Mouse (Mus musculus): Measurements from ENCODE around the gene Snx27. TPM values are rescaled to one million over a fixed set of nuclear protein-coding genes. Genes with fewer than 3 reads are reported as not detected.

Snx27 gene
- polyA plus RNA-seq, 1 experiment from 2014 or later = 67.5 TPM

- H3K4me2 ChIP-seq = peak overlapping the region; percentile 48
- H3K9me3 ChIP-seq = no peaks in the 10 kb centered on the region
- H3K27me3 ChIP-seq = peaks cover 6% of the 10 kb centered on the region; the same call in 1 of the 2 replicates
- 2% methylated on average over 20 of the region's 20 CpGs for WGBS
- H3K9ac ChIP-seq = 0 out of 2 replicates have a peak overlapping the region, but pooled peaks have one; percentile 12
- H3K27ac ChIP-seq = peak overlapping the region; percentile 92
- peaks cover 94% of the 10 kb centered on the region for H3K4me1 ChIP-seq
- peak; percentile 95 for ATAC-seq (ENCODE audit: low FRiP score)
- H3K36me3 ChIP-seq (replicated peaks) = peaks cover 55% of the 10 kb centered on the region
- peak overlapping the region; percentile 21 for H3K4me3 ChIP-seq (replicated peaks)
These were observed 98.6 kb downstream of the Snx27 start for GRCm38 (mm10) chr3:94483790-94484439.

DNA sequence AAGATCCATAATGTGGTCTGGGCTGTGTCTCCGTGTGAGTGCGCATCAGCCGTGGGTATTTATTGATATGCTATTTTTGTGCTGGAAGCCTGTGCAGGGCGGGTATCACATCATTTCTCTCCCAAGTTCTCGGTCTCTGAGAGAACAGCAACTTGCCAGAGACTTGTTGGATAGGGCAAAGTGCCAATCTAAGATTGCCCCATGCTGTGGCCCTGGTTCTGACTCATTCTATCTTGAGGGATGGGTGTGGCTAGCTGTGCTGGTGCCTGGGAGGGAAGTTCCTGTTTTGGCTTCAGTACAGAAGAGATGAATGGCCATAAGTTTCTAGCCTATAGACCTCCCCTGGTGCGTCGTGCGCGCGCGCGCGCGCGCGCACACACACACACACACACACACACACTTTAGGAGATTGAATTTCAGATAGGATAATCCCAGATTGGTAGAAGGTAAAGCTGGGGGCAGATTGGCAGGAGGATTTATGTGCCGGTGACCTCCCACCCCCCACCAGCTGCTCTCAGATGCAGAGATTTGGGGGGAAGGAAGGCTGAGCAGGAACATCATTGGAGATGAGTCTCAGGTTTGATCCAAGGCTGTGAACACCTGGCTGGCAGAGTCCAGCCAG lies 99.6 kb downstream of the Snx27 start:
- H3K4me3 ChIP-seq (replicated peaks) = no peak overlapping the region
- no peaks in the 10 kb centered on the region for H3K9me3 ChIP-seq
- ATAC-seq (ENCODE audit: low FRiP score) = no peak
- H3K9ac ChIP-seq = no peak overlapping the region
- peaks cover 45% of the 10 kb centered on the region for H3K36me3 ChIP-seq (replicated peaks)
- peak overlapping the region; percentile 48 for H3K4me2 ChIP-seq
- peak overlapping the region; percentile 92 for H3K27ac ChIP-seq
- H3K4me1 ChIP-seq = peaks cover 99% of the 10 kb centered on the region
- peaks cover 6% of the 10 kb centered on the region; the same call in 1 of the 2 replicates for H3K27me3 ChIP-seq
- 85% methylated on average over 17 of the region's 17 CpGs for WGBS

DNA sequence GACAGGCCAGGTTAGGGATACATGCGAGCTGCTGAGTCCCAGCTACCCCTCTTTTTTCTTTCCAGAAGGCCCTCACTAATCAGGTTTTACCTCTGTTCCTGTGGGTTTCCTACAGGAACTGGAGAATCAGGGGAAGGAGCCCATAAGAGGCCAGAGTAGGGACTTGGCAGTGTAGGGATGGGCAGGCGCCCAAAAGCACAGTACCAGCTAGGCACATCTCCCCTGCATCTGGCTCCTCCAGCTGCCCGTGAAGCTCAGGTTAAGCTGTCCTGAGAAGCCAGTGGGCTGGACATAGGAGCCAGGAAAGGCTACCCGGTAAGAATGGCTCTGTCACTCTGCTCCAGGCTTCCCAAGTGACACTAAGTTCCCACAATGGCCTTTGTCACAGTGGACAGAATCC lies 101.1 kb downstream of the Snx27 start:
- peaks cover 99% of the 10 kb centered on the region for H3K4me1 ChIP-seq
- peaks cover 31% of the 10 kb centered on the region for H3K36me3 ChIP-seq (replicated peaks)
- H3K27me3 ChIP-seq = peaks cover 6% of the 10 kb centered on the region; the same call in 1 of the 2 replicates
- no peaks in the 10 kb centered on the region for H3K9me3 ChIP-seq
- H3K4me2 ChIP-seq = peak overlapping the region; percentile 72
- peak overlapping the region; percentile 68; the same call in 1 of the 2 replicates for H3K27ac ChIP-seq
- ATAC-seq (ENCODE audit: low FRiP score) = no peak
- no peak overlapping the region for H3K9ac ChIP-seq
- H3K4me3 ChIP-seq (replicated peaks) = no peak overlapping the region
- 57% methylated on average over 4 of the region's 4 CpGs for WGBS

DNA sequence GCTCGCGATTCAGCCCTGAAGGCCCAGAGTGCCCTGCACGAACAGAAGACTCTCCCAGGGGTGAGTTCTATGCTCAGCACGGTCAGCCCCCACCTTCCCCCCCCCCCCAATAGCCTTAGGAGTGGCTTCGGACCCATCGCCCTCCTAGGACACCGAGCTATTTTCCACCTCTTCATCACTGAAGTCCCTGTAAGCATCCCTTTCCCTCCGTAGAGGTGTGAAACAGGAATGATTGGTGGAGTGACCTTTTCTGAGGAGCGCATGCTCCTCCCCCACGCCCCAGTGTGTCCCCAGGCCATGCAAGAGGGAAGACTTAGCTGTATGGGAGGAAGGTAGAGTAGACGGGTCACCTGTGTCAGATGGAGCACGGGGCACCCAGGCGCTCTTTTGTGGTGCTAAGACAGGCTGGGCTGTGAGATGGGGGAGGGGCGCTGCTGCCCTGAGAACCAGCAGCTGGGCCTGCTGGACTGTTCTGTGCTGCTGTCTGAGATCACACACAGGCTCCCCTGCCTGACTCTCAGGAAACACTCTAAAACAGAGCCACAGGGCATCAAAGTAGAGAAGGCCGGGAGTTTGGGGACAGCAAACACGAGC lies 102.1 kb downstream of the Snx27 start, which contains the start of gene Riiad1:
TSS of gene Riiad1 (minus strand) at position 51 of the 594 bp plus-strand sequence.
- H3K9ac ChIP-seq = peak within 1 kb of the TSS; percentile 84
- WGBS = 13% methylated on average over 16 of the region's 16 CpGs
- peaks cover 6% of the 10 kb centered on the region; the same call in 1 of the 2 replicates for H3K27me3 ChIP-seq
- peak within 1 kb of the TSS; percentile 92 for H3K27ac ChIP-seq
- H3K4me1 ChIP-seq = peaks cover 96% of the 10 kb centered on the region
- H3K36me3 ChIP-seq (replicated peaks) = peaks cover 23% of the 10 kb centered on the region
- H3K4me3 ChIP-seq (replicated peaks) = peak within 1 kb of the TSS; percentile 64
- ATAC-seq (ENCODE audit: low FRiP score) = no peak
- peak within 1 kb of the TSS; percentile 72 for H3K4me2 ChIP-seq
- H3K9me3 ChIP-seq = no peaks in the 10 kb centered on the region

- WGBS = 13% methylated on average over 11 of the region's 11 CpGs
- Histone ChIP-seq H3K9me3 (no peaks in the 10 kb centered on the region), H3K36me3 (replicated peaks) (peaks cover 18% of the 10 kb centered on the region; the same call in 1 of the 2 replicates), H3K4me3 (replicated peaks) (peak overlapping the region; percentile 64), H3K27me3 (peaks cover 6% of the 10 kb centered on the region; the same call in 1 of the 2 replicates), H3K9ac (peak overlapping the region; percentile 84), H3K27ac (0 out of 2 replicates have a peak overlapping the region, but pooled peaks have one; percentile 68), H3K4me2 (peak overlapping the region; percentile 72), H3K4me1 (peaks cover 88% of the 10 kb centered on the region)
- ATAC-seq (ENCODE audit: low FRiP score) = no peak
These were observed 103.0 kb downstream of the Snx27 start for GRCm38 (mm10) chr3:94479564-94479963.

DNA sequence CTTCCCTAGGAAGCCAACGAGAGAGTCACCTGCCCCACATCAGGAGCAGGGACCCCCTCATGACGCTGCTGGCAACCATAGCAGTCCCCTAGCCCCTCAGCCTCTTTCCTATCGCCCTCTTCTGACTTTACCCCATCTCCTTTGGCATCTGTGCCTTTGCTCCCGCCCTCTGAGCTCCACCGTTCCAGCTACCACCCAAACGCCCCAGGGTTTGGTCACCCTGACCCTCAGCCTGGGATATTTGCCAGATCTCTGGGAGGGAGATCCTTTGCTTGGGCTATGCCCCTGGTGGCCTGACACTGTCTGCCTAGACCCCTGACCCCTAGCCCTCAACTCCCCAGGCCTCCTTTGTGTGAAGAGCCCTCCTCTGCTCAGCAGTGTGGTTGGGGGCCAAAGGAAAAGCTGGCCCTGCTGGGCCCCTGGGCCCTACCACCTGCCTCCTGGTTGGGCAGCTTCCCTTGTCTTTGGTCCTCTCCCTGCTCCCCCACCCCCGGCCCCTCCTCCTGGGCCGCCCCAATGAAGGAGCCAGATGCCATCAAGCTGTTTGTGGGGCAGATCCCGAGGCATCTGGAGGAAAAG lies 103.8 kb downstream of the Snx27 start:
- H3K36me3 ChIP-seq (replicated peaks) = peaks cover 18% of the 10 kb centered on the region; the same call in 1 of the 2 replicates
- H3K27me3 ChIP-seq = peaks cover 6% of the 10 kb centered on the region; the same call in 1 of the 2 replicates
- H3K4me3 ChIP-seq (replicated peaks) = peak overlapping the region; percentile 64
- WGBS = 3% methylated on average over 9 of the region's 9 CpGs
- peaks cover 80% of the 10 kb centered on the region for H3K4me1 ChIP-seq
- peak overlapping the region; percentile 72 for H3K4me2 ChIP-seq
- peak overlapping the region; percentile 92 for H3K27ac ChIP-seq
- H3K9me3 ChIP-seq = no peaks in the 10 kb centered on the region
- H3K9ac ChIP-seq = peak overlapping the region; percentile 84
- ATAC-seq (ENCODE audit: low FRiP score) = peak; percentile 36

- Histone ChIP-seq H3K4me3 (replicated peaks) (peak within 1 kb of the TSS; percentile 64), H3K4me2 (peak within 1 kb of the TSS; percentile 72), H3K27ac (peak within 1 kb of the TSS; percentile 92), H3K4me1 (peaks cover 79% of the 10 kb centered on the region), H3K36me3 (replicated peaks) (peaks cover 18% of the 10 kb centered on the region; the same call in 1 of the 2 replicates), H3K9ac (peak within 1 kb of the TSS; percentile 84), H3K27me3 (peaks cover 6% of the 10 kb centered on the region; the same call in 1 of the 2 replicates), H3K9me3 (no peaks in the 10 kb centered on the region)
- WGBS = 1% methylated on average over 10 of the region's 14 CpGs
- peak; percentile 90 for ATAC-seq (ENCODE audit: low FRiP score)
These were observed 104.5 kb downstream of the Snx27 start, which contains the start of gene Celf3 for GRCm38 (mm10) chr3:94477981-94478422. TSS of gene Celf3 (plus strand) at chr3:94478295.

GRCm38 (mm10) chr3:94477444-94477843 lies 105.1 kb downstream of the Snx27 start:
- peaks cover 79% of the 10 kb centered on the region for H3K4me1 ChIP-seq
- WGBS = 22% methylated on average over 4 of the region's 4 CpGs
- peak overlapping the region; percentile 84 for H3K9ac ChIP-seq
- H3K9me3 ChIP-seq = no peaks in the 10 kb centered on the region
- peaks cover 13% of the 10 kb centered on the region; the same call in 1 of the 2 replicates for H3K36me3 ChIP-seq (replicated peaks)
- H3K27me3 ChIP-seq = peaks cover 6% of the 10 kb centered on the region; the same call in 1 of the 2 replicates
- peak overlapping the region; percentile 64 for H3K4me3 ChIP-seq (replicated peaks)
- H3K4me2 ChIP-seq = peak overlapping the region; percentile 72
- H3K27ac ChIP-seq = peak overlapping the region; percentile 92
- no peak for ATAC-seq (ENCODE audit: low FRiP score)

DNA sequence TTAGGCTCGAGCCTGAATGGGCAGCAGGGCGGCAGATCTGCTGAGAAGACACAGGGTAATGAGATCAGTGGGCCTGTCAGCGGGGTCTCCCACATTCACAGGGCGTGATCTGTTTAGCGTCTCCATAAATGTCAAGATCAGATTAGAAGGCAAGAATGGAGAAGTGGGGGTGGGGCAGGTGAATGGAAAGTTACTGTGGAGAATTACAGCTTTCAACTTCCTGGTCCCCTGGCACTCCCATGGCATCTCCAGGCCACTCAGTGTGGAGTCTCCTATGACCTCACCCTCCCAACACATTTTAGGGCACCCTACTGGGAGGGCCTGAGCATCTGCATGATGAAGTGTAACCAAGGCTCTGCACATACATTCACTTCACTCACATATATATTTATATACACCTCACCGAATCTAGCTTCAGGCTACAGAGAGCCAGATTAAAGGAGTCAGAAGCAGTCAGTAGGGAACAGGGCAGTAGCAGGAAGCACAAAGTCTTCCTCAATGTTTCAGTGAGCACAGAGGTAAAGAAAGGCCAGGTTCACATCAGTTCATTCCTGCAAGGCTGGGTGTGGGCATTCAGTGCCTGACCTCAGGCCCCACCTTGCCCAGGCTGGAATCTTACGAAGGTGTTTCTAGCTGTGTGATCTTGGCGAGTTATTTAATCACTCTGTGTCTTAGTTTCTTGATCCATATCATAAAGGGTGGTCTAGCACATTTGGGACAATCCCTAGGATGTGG lies 106.0 kb downstream of the Snx27 start:
- Histone ChIP-seq H3K27me3 (peaks cover 6% of the 10 kb centered on the region; the same call in 1 of the 2 replicates), H3K4me3 (replicated peaks) (no peak overlapping the region), H3K4me2 (no peak overlapping the region), H3K9ac (no peak overlapping the region), H3K36me3 (replicated peaks) (peaks cover 5% of the 10 kb centered on the region; the same call in 1 of the 2 replicates), H3K9me3 (no peaks in the 10 kb centered on the region), H3K27ac (no peak overlapping the region), H3K4me1 (peaks cover 72% of the 10 kb centered on the region)
- WGBS = 65% methylated on average over 8 of the region's 8 CpGs
- no peak for ATAC-seq (ENCODE audit: low FRiP score)

- Histone ChIP-seq H3K27ac (peak overlapping the region; percentile 36; the same call in 1 of the 2 replicates), H3K4me3 (replicated peaks) (no peak overlapping the region), H3K4me1 (peaks cover 50% of the 10 kb centered on the region), H3K9ac (no peak overlapping the region), H3K27me3 (no peaks in the 10 kb centered on the region), H3K9me3 (no peaks in the 10 kb centered on the region), H3K4me2 (no peak overlapping the region), H3K36me3 (replicated peaks) (no peaks in the 10 kb centered on the region)
- 82% methylated on average over 5 of the region's 5 CpGs for WGBS
- ATAC-seq (ENCODE audit: low FRiP score) = no peak
These were observed 108.8 kb downstream of the Snx27 start for GRCm38 (mm10) chr3:94473567-94474232.

DNA sequence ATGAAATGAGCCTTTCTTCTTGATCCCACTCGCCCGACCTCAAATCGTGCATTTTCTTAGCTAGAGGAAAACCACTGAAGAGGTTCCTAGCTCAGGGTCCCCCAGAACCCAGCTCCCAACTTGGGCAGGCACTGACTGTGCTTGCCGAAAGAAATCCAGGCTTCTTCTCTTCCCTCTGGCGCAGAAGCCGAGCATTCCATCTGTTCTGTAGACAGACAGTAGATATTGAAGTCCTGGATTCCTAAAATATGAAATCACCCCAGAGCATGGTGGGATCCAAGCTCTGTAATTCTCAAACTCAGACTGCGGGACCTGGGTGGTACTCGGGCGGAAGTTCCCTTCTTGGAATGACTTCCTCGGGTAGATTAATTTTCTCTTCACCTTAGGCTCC lies 109.4 kb downstream of the Snx27 start:
- peak overlapping the region; percentile 53; the same call in 1 of the 2 replicates for H3K27ac ChIP-seq
- no peak overlapping the region for H3K4me3 ChIP-seq (replicated peaks)

More for the DNA sequence above, 109.4 kb downstream of the Snx27 start:
- 49% methylated on average over 10 of the region's 10 CpGs for WGBS
- Histone ChIP-seq H3K9ac (no peak overlapping the region), H3K36me3 (replicated peaks) (no peaks in the 10 kb centered on the region), H3K27me3 (no peaks in the 10 kb centered on the region), H3K9me3 (no peaks in the 10 kb centered on the region), H3K4me2 (peak overlapping the region; percentile 54; the same call in 1 of the 2 replicates), H3K4me1 (peaks cover 44% of the 10 kb centered on the region)
- ATAC-seq (ENCODE audit: low FRiP score) = no peak

Measured in forebrain, embryonic 12.5 days (tissue).